Mouse (Mus musculus): Measurements from ENCODE around the gene Olfr1420.
"Not testable (repeated sequence)": the region's sequence is repeated elsewhere in the genome, so short reads cannot be mapped to it uniquely, and the experiment has no call there.

Olfr1420 gene

DNA sequence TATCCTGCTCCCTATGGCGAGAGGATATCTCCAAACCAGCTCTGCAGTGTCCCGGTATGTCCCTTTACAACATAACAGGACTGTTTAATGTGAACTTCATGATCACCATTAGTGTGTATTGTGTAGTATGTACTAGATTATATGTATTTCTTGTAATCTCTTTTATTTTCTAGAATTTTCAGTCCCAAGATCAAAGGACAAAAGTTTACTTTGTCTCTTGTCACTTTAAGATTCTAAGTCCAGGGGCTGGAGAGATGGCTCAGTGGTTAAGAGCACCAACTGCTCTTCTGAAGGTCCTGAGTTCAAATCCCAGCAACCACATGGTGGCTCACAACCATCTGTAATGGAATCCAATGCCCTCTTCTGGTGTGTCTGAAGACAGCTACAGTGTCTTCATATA, 36.1 kb downstream of the Olfr1420 start:
- H3K36me3 ChIP-seq (ENCODE audit: control insufficient read depth, insufficient read depth, low read length, poor library complexity, severe bottlenecking): peaks cover 24% of the 10 kb centered on the region
- not testable (repeated sequence) for DNase-seq (ENCODE audit: low read depth, low spot score); H3K27me3 ChIP-seq (ENCODE audit: control insufficient read depth, insufficient read depth, low read length, poor library complexity, severe bottlenecking)

GRCm38 (mm10) chr19:11926380-11926779, 40.0 kb downstream of the Olfr1420 start:
- peaks cover 23% of the 10 kb centered on the region for H3K36me3 ChIP-seq (ENCODE audit: control insufficient read depth, insufficient read depth, low read length, poor library complexity, severe bottlenecking)
- DNase-seq (ENCODE audit: low read depth, low spot score): no peak
- H3K27me3 ChIP-seq (ENCODE audit: control insufficient read depth, insufficient read depth, low read length, poor library complexity, severe bottlenecking): no peaks in the 10 kb centered on the region

DNA sequence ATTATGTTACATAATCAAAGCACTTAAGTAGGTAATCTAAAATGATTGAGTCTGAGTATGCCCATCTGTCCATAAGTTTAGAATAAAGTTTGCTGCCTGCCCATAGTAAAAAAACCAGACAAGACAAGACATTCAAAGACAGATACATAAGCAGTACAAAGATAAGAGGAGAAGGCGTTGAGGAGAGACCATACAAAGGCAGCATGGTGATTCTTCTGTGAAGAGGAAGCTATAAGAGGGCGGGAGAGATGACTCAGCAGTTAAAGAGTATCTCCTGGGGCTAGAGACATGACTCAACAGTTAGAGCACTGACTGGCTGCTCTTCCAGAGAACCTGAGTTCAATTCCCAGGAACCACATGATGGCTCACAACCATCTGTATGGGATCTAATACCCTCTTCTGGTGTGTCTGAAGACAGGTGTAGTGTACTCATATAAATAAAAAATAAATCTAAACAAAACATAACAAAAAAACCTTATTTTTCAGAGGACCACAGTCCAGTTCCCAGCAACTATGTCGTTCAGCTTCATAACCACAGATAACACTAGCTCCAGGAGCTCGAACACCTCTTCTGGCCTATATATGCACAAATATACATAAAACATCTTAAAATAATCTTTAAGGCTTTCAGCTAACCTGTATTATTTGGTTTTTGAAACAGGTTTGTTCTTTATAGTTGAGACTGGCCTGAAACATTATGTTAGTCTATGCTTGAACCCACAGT, 41.8 kb downstream of the Olfr1420 start:
- no peak for DNase-seq (ENCODE audit: low read depth, low spot score)
- H3K27me3 ChIP-seq (ENCODE audit: control insufficient read depth, insufficient read depth, low read length, poor library complexity, severe bottlenecking): no peaks in the 10 kb centered on the region
- H3K36me3 ChIP-seq (ENCODE audit: control insufficient read depth, insufficient read depth, low read length, poor library complexity, severe bottlenecking): peaks cover 22% of the 10 kb centered on the region

DNA sequence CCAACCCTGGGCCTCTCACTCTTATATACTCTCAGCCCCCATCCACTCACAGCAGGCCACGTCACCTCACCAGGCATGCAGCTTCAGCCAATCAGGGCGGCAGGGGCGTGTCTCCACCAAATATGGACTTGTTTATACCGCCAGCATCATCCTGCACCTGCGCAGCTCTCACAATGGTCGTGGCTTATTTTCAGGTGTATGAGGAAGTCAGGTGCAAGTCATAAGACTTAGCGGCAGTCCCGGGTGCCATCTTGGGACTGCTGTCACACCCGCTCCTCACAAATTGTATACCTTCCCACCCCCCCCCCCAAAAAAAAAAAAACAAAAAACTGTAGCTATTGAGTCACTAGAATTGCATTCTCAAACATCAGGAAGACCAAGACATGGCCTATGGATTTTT, 60.1 kb downstream of the Olfr1420 start:
- not testable (repeated sequence) for DNase-seq (ENCODE audit: low read depth, low spot score); H3K36me3 ChIP-seq (ENCODE audit: control insufficient read depth, insufficient read depth, low read length, poor library complexity, severe bottlenecking); H3K27me3 ChIP-seq (ENCODE audit: control insufficient read depth, insufficient read depth, low read length, poor library complexity, severe bottlenecking)
